Mouse (Mus musculus) layer of hippocampus, postnatal 25 days (tissue): ENCODE data around the gene Itgav. TPM values are rescaled to one million over a fixed set of nuclear protein-coding genes. Genes with fewer than 3 reads are reported as not detected.
"Not testable (repeated sequence)": the region's sequence is repeated elsewhere in the genome, so short reads cannot be mapped to it uniquely, and the experiment has no call there.

Source experiments
- DNase-seq, 2 experiments: peaks; one replicate each; pipeline ENCODE4 v3.0.0; 2022; ENCODE audit warnings: mixed read lengths in 2 of 2, low spot score in 1 of 2; ENCODE audit errors: extremely low spot score in 1 of 2
- total RNA-seq, 2 experiments: library from RNA; stranded (reverse); gene quantifications; 2 replicates each; pipeline ENCODE4 v1.2.3; 2021

Gene Itgav
- total RNA-seq, 2 experiments from 2014 or later: 47.7 to 56.4 TPM

- DNase-seq: no peak
These were observed 14.2 kb upstream of the Itgav start for GRCm38 (mm10) chr2:83709896-83710524.

- DNase-seq: not testable (repeated sequence)
These were observed 10.9 kb upstream of the Itgav start for GRCm38 (mm10) chr2:83713281-83713680.

- DNase-seq: no peak
These were observed 10.3 kb upstream of the Itgav start for GRCm38 (mm10) chr2:83713946-83714345.

- DNase-seq: no peak
These were observed 9.4 kb upstream of the Itgav start for GRCm38 (mm10) chr2:83714783-83715182.

GRCm38 (mm10) chr2:83718341-83718740, 5.9 kb upstream of the Itgav start:
- no peak for DNase-seq

- no peak for DNase-seq
These were observed 2.6 kb upstream of the Itgav start for GRCm38 (mm10) chr2:83721635-83722034.

- DNase-seq: no peak
These were observed 1.3 kb upstream of the Itgav start for GRCm38 (mm10) chr2:83722936-83723335.

- no peak for DNase-seq
These were observed 851 bp upstream of the Itgav start for GRCm38 (mm10) chr2:83723346-83723745.

GRCm38 (mm10) chr2:83724827-83725730, 882 bp downstream of the Itgav start:
- DNase-seq: peak; percentile 28 to 46

GRCm38 (mm10) chr2:83725796-83726195, 1.6 kb downstream of the Itgav start:
- no peak for DNase-seq

GRCm38 (mm10) chr2:83728238-83728682, 4.1 kb downstream of the Itgav start:
- no peak for DNase-seq

GRCm38 (mm10) chr2:83729339-83729738, 5.1 kb downstream of the Itgav start:
- peak in 1 of 2 experiments; percentile 46 for DNase-seq

- DNase-seq: no peak
These were observed 8.7 kb downstream of the Itgav start for GRCm38 (mm10) chr2:83732896-83733295.

- no peak for DNase-seq
These were observed 9.8 kb downstream of the Itgav start for GRCm38 (mm10) chr2:83733981-83734393.

- DNase-seq: no peak
These were observed 11.1 kb downstream of the Itgav start for GRCm38 (mm10) chr2:83735276-83735675.

- no peak for DNase-seq
These were observed 12.6 kb downstream of the Itgav start for GRCm38 (mm10) chr2:83736836-83737235.

GRCm38 (mm10) chr2:83738586-83739251, 14.5 kb downstream of the Itgav start:
- DNase-seq: no peak

GRCm38 (mm10) chr2:83739461-83740124, 15.4 kb downstream of the Itgav start:
- no peak for DNase-seq

- DNase-seq: no peak
These were observed 16.4 kb downstream of the Itgav start for GRCm38 (mm10) chr2:83740601-83741031.

GRCm38 (mm10) chr2:83742210-83742609, 18.0 kb downstream of the Itgav start:
- no peak for DNase-seq
